Mouse (Mus musculus) left cerebral cortex, adult 9 months (tissue): ENCODE measurements at regions not wholly inside any gene's neighbourhood (a gene's known extent, or its start where the extent isn't known, plus 50 kb on each side); places are given as distances from the start of the nearest gene placed in this dataset.
"Not testable (repeated sequence)": the region's sequence is repeated elsewhere in the genome, so short reads cannot be mapped to it uniquely, and the experiment has no call there.

Source experiments
- DNase-seq, 2 experiments: peaks; one replicate each; pipeline ENCODE4 v3.0.0; 2022; ENCODE audit warnings: low spot score in 2 of 2

DNA sequence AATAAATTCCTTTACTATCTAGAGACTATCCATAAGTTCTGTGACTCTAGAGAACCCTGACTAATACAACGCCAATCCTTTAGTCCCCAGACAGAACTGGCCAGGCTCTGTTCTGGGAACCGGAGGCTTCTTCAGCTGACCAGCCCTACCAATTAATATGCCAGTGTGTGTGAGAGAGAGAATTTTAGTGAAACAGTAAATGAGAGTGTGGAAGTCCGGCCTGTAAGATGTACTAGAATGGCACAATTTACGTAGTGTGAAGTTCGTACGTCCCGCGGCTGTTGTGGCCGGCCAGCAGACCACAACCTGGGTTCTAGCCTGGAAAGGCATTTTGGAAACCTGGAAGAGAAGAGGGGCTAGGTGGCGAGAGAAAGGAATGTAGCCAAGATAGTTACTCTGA, 83.7 kb upstream of the Lemd2 start:
- not testable (repeated sequence) for DNase-seq

DNA sequence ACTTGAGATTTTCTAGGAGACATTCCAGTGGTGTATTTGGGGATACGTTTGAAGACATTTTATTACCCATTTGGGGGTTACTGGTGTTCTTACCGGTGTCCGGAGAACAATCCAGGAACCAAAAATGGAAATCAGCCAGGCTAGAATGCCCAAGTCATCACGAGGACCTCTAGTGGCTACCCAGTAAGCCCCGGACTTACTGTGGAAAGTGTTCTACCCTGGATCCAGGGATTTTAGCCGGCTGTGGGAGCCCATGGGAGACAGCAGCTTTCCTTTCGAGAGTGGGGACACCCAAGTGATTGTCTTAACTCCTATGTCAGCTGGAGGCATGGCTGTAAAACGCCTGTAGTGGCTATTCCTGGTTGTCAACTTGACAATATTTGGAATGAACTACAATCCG, 77.0 kb upstream of the Lemd2 start:
- no peak for DNase-seq

- not testable (repeated sequence) for DNase-seq
Measured at GRCm38 (mm10) chr17:27279491-27280288, 75.4 kb upstream of the Lemd2 start.

GRCm38 (mm10) chr17:27277786-27278185, 73.5 kb upstream of the Lemd2 start:
- not testable (repeated sequence) for DNase-seq

DNA sequence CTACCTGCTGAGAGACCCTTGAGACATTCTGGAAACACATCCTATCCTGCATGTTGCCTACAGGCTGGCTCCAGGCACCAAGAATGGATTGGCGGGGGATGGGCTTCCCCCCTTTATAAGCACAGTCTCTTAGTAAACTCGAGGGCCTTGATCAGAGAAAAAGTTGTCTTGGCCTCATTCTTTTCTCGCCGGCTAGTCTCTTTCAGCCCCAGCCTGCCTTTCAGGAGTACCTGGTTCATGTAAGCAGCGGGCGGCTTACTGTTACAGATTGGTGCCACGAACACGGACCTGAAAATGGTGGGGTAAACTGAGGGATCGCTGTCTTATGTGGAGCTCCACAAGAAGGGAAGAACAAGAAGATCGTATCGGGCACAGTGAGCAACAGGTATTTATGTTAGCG, 67.5 kb upstream of the Lemd2 start:
- DNase-seq, result not testable (repeated sequence)

- not testable (repeated sequence) for DNase-seq
Measured at GRCm38 (mm10) chr17:27270776-27271175, 66.5 kb upstream of the Lemd2 start.

GRCm38 (mm10) chr17:27264607-27265006, 60.3 kb upstream of the Lemd2 start:
- not testable (repeated sequence) for DNase-seq

DNA sequence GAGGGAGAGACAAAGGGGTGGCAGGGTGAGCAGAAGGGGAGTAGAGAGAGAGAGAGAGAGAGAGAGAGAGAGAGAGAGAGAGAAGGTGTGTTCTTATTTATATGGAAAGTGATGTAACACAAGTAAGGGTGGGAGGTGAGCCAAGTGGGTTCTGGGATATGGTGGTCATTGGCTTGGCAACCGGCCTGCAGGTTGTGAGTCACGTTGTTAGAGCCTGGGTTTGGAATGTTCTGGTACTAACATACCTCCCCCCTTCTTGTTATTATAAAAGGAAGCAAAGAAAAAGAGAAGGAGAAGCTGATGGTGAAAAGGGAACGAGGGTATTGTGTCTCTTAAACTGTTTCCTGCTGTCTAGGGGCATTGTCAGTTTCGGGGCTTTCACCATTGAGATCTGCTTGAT, 58.3 kb upstream of the Lemd2 start:
- no peak for DNase-seq

DNA sequence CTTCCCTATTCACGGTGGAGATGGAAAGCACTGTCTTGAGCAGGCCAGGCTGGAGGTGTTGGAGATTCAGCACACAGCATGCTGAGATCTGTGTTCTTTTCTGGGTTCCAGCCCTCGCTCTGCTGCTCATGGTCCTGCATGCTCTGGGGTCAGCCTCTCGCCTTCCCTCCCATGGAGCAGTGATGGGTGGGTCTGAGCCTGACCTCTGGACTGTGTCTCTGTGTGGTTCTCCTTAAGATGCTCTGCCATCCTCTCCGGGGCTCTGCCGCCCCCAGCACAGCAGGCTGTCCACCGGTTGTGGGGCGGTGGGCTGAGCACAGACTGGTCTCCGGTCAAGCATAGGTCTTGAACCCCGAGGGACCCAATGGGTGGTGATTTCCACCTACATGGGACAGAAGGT, 57.7 kb upstream of the Lemd2 start:
- DNase-seq, result no peak

DNA sequence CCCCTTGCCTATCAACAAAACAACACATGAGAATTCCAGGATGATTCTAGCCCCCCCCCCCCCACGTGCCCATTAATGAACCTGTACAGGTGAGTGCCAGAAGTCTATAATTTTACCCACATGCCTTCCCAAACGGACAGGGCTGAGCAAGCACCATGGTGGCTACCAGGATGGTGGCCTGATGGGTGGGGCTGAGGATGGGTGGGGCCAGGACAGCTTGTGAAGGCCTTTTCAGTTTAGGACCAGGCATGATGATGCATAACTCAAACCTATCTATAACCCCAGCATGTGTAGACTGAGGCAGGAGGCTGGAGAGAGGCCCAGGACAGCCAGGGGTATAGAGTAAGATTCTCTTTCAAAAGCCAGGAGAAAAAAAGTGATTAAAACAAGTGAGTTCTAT, 57.0 kb upstream of the Lemd2 start:
- DNase-seq, result no peak

GRCm38 (mm10) chr17:27260116-27260515, 55.8 kb upstream of the Lemd2 start:
- no peak for DNase-seq

GRCm38 (mm10) chr17:27257345-27257744, 53.1 kb upstream of the Lemd2 start:
- no peak for DNase-seq

GRCm38 (mm10) chr17:27255804-27256203, 51.5 kb upstream of the Lemd2 start:
- no peak for DNase-seq
